Mouse (Mus musculus): ENCODE measurements around the gene Zbtb16. TPM values are rescaled to one million over a fixed set of nuclear protein-coding genes. Genes with fewer than 3 reads are reported as not detected.

Gene Zbtb16
- polyA plus RNA-seq, 1 experiment from 2014 or later = 13.3 TPM

GRCm38 (mm10) chr9:48647648-48648284 lies 188.3 kb downstream of the Zbtb16 start:
- no peak overlapping the region; the same call in 1 of the 2 replicates for H3K4me2 ChIP-seq (ENCODE audit: low read depth, low read length)
- no peaks in the 10 kb centered on the region for H3K9me3 ChIP-seq (ENCODE audit: control insufficient read depth, low read length)
- H3K4me1 ChIP-seq (replicated peaks; ENCODE audit: control insufficient read depth, insufficient read depth, low read length) = peaks cover 16% of the 10 kb centered on the region
- no peaks in the 10 kb centered on the region for H3K36me3 ChIP-seq (ENCODE audit: control insufficient read depth, insufficient read depth, low read length)
- H3K27ac ChIP-seq (ENCODE audit: low read length) = no peak overlapping the region
- no peak overlapping the region for H3K4me3 ChIP-seq (ENCODE audit: low read length)
- no peak for ATAC-seq (ENCODE audit: low read depth)
- WGBS = 46% methylated on average over 10 of the region's 10 CpGs
- no peaks in the 10 kb centered on the region; the same call in 1 of the 2 replicates for H3K27me3 ChIP-seq (ENCODE audit: control insufficient read depth, insufficient read depth, low read depth, low read length)
- peak overlapping the region; percentile 24; the same call in 1 of the 2 replicates for H3K9ac ChIP-seq (ENCODE audit: low read length)

DNA sequence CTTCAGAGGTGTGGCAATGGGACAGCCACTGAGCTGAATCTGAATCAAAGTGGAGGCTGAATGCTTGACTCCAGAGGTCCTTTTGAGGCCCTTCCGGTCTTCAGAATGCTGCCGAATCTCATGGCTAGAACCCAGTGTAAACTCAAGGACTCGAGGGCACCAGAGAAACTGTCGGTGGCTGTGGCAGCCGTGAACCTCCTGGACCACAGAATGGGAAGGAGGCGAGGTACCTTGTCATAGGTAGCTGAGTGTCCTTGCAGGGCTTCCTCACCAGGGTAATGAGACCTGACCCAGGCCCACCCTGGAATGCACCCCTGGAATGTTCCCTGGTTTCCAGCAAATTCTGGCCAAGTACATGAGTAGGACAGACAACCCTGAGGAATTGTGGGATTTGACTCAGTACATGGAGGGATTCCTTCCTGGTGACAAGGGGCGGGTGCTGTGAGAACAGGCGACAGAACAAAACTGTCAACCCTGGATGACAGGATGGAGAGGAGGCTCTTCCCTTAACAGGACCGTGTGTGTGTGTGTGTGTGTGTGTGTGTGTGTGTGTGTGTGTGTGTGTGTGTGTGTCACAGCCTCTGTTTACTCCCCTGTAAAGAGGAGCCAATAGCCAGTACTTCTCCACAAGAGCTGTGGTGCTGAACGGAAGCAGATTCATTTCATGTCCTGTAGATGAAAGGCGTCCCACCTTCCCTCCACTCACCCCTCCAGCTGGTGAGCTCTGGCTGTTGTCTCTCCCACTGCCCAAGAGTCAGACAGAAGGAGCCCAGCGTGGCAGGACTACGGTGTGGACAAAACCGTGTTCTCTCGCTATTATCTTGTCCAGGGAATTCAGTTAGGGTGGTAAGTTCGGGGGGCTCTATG lies 189.0 kb downstream of the Zbtb16 start:
- no peak for ATAC-seq (ENCODE audit: low read depth)
- peak overlapping the region; percentile 24; the same call in 1 of the 2 replicates for H3K9ac ChIP-seq (ENCODE audit: low read length)

DNA sequence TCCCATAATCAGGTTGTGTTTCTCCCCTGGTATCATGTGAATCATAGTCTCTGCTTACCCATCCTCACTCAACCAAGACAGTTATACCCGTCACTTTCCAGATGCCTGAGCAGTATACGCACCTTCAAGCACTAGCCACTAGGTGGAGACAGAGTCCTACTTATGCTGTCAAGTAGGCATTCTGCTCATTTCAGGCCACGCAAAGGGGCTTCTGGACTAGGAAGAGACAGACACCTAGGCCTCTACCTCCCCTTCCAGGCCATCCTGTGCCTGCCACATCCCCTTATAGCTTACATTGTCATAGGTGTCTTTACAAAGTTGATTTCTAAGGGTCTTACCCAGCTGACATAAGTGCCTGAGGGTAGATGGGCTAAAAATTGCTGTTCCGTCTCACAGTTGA lies 189.8 kb downstream of the Zbtb16 start:
- Histone ChIP-seq H3K27ac (ENCODE audit: low read length) (no peak overlapping the region; the same call in 1 of the 2 replicates), H3K9me3 (ENCODE audit: control insufficient read depth, low read length) (no peaks in the 10 kb centered on the region), H3K9ac (ENCODE audit: low read length) (no peak overlapping the region), H3K27me3 (ENCODE audit: control insufficient read depth, insufficient read depth, low read depth, low read length) (no peaks in the 10 kb centered on the region; the same call in 1 of the 2 replicates), H3K36me3 (ENCODE audit: control insufficient read depth, insufficient read depth, low read length) (no peaks in the 10 kb centered on the region), H3K4me1 (replicated peaks; ENCODE audit: control insufficient read depth, insufficient read depth, low read length) (peaks cover 16% of the 10 kb centered on the region), H3K4me3 (ENCODE audit: low read length) (no peak overlapping the region), H3K4me2 (ENCODE audit: low read depth, low read length) (no peak overlapping the region)
- 23% methylated on average over 4 of the region's 4 CpGs for WGBS
- ATAC-seq (ENCODE audit: low read depth) = peak; percentile 24; the same call in 1 of the 2 replicates

More for the DNA sequence above, 189.0 kb downstream of the Zbtb16 start:
- no peaks in the 10 kb centered on the region for H3K36me3 ChIP-seq (ENCODE audit: control insufficient read depth, insufficient read depth, low read length)
- WGBS = 58% methylated on average over 16 of the region's 16 CpGs
- H3K27ac ChIP-seq (ENCODE audit: low read length) = no peak overlapping the region; the same call in 1 of the 2 replicates
- no peak overlapping the region for H3K4me2 ChIP-seq (ENCODE audit: low read depth, low read length)
- H3K4me3 ChIP-seq (ENCODE audit: low read length) = no peak overlapping the region
- no peaks in the 10 kb centered on the region; the same call in 1 of the 2 replicates for H3K27me3 ChIP-seq (ENCODE audit: control insufficient read depth, insufficient read depth, low read depth, low read length)
- peaks cover 16% of the 10 kb centered on the region for H3K4me1 ChIP-seq (replicated peaks; ENCODE audit: control insufficient read depth, insufficient read depth, low read length)
- H3K9me3 ChIP-seq (ENCODE audit: control insufficient read depth, low read length) = no peaks in the 10 kb centered on the region

DNA sequence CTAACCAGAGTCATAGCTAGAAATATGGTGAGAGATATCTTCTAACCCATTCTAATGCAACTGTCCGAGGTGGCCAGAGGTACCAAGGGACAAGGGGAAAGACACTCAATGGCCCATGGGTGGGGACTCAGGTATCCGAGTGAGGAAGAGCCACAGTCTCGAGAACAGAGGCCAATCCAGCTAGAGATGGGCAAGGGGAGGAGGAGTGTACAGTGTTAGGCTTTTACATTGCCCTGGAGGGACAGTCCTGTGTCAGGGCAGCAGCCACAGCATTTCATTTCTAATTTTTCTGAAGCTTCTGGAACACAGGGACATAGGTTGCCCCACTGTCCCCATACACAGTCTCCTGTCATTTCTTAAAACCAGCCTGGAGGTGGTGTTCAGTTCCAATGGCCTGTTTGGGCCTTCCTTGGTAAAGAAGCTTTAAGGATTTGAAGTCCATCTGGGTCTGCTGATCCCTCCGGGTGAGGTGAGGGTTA lies 190.3 kb downstream of the Zbtb16 start:
- ATAC-seq (ENCODE audit: low read depth) = no peak
- H3K4me2 ChIP-seq (ENCODE audit: low read depth, low read length) = no peak overlapping the region
- WGBS = 54% methylated on average over 4 of the region's 4 CpGs
- no peaks in the 10 kb centered on the region for H3K36me3 ChIP-seq (ENCODE audit: control insufficient read depth, insufficient read depth, low read length)
- H3K4me1 ChIP-seq (replicated peaks; ENCODE audit: control insufficient read depth, insufficient read depth, low read length) = peaks cover 16% of the 10 kb centered on the region
- no peak overlapping the region for H3K27ac ChIP-seq (ENCODE audit: low read length)
- no peak overlapping the region for H3K9ac ChIP-seq (ENCODE audit: low read length)
- no peak overlapping the region for H3K4me3 ChIP-seq (ENCODE audit: low read length)
- H3K27me3 ChIP-seq (ENCODE audit: control insufficient read depth, insufficient read depth, low read depth, low read length) = no peaks in the 10 kb centered on the region
- H3K9me3 ChIP-seq (ENCODE audit: control insufficient read depth, low read length) = no peaks in the 10 kb centered on the region

- no peak overlapping the region for H3K4me2 ChIP-seq (ENCODE audit: low read depth, low read length)
- H3K4me1 ChIP-seq (replicated peaks; ENCODE audit: control insufficient read depth, insufficient read depth, low read length) = peaks cover 16% of the 10 kb centered on the region
- H3K4me3 ChIP-seq (ENCODE audit: low read length) = no peak overlapping the region
- no peaks in the 10 kb centered on the region for H3K9me3 ChIP-seq (ENCODE audit: control insufficient read depth, low read length)
- no peak overlapping the region for H3K27ac ChIP-seq (ENCODE audit: low read length)
- no peaks in the 10 kb centered on the region for H3K36me3 ChIP-seq (ENCODE audit: control insufficient read depth, insufficient read depth, low read length)
- H3K9ac ChIP-seq (ENCODE audit: low read length) = no peak overlapping the region
- WGBS = 47% methylated on average over 13 of the region's 13 CpGs
- no peaks in the 10 kb centered on the region for H3K27me3 ChIP-seq (ENCODE audit: control insufficient read depth, insufficient read depth, low read depth, low read length)
- ATAC-seq (ENCODE audit: low read depth) = no peak
These were observed 190.9 kb downstream of the Zbtb16 start for GRCm38 (mm10) chr9:48644926-48645647.

- no peak for ATAC-seq (ENCODE audit: low read depth)
- 73% methylated on average over 3 of the region's 3 CpGs for WGBS
- H3K4me2 ChIP-seq (ENCODE audit: low read depth, low read length) = no peak overlapping the region
- no peaks in the 10 kb centered on the region for H3K9me3 ChIP-seq (ENCODE audit: control insufficient read depth, low read length)
- H3K4me1 ChIP-seq (replicated peaks; ENCODE audit: control insufficient read depth, insufficient read depth, low read length) = peaks cover 12% of the 10 kb centered on the region
- H3K9ac ChIP-seq (ENCODE audit: low read length) = no peak overlapping the region
- H3K27ac ChIP-seq (ENCODE audit: low read length) = no peak overlapping the region
- H3K4me3 ChIP-seq (ENCODE audit: low read length) = no peak overlapping the region
- no peaks in the 10 kb centered on the region for H3K36me3 ChIP-seq (ENCODE audit: control insufficient read depth, insufficient read depth, low read length)
- H3K27me3 ChIP-seq (ENCODE audit: control insufficient read depth, insufficient read depth, low read depth, low read length) = no peaks in the 10 kb centered on the region
These were observed 191.6 kb downstream of the Zbtb16 start for GRCm38 (mm10) chr9:48644376-48644775.

GRCm38 (mm10) chr9:48641636-48642035 lies 194.4 kb downstream of the Zbtb16 start:
- H3K4me2 ChIP-seq (ENCODE audit: low read depth, low read length) = no peak overlapping the region
- H3K4me1 ChIP-seq (replicated peaks; ENCODE audit: control insufficient read depth, insufficient read depth, low read length) = no peaks in the 10 kb centered on the region
- H3K4me3 ChIP-seq (ENCODE audit: low read length) = no peak overlapping the region
- H3K27ac ChIP-seq (ENCODE audit: low read length) = no peak overlapping the region
- peaks cover 5% of the 10 kb centered on the region; the same call in 1 of the 2 replicates for H3K27me3 ChIP-seq (ENCODE audit: control insufficient read depth, insufficient read depth, low read depth, low read length)
- 92% methylated on average over 8 of the region's 8 CpGs for WGBS
- ATAC-seq (ENCODE audit: low read depth) = no peak
- H3K36me3 ChIP-seq (ENCODE audit: control insufficient read depth, insufficient read depth, low read length) = no peaks in the 10 kb centered on the region
- no peaks in the 10 kb centered on the region for H3K9me3 ChIP-seq (ENCODE audit: control insufficient read depth, low read length)
- no peak overlapping the region for H3K9ac ChIP-seq (ENCODE audit: low read length)

- Histone ChIP-seq H3K4me2 (ENCODE audit: low read depth, low read length) (no peak overlapping the region), H3K4me3 (ENCODE audit: low read length) (no peak overlapping the region), H3K4me1 (replicated peaks; ENCODE audit: control insufficient read depth, insufficient read depth, low read length) (no peaks in the 10 kb centered on the region), H3K27ac (ENCODE audit: low read length) (no peak overlapping the region), H3K9me3 (ENCODE audit: control insufficient read depth, low read length) (no peaks in the 10 kb centered on the region), H3K27me3 (ENCODE audit: control insufficient read depth, insufficient read depth, low read depth, low read length) (peaks cover 8% of the 10 kb centered on the region; the same call in 1 of the 2 replicates), H3K9ac (ENCODE audit: low read length) (no peak overlapping the region), H3K36me3 (ENCODE audit: control insufficient read depth, insufficient read depth, low read length) (no peaks in the 10 kb centered on the region)
- WGBS = 63% methylated on average over 8 of the region's 8 CpGs
- ATAC-seq (ENCODE audit: low read depth) = no peak
These were observed 195.1 kb downstream of the Zbtb16 start for GRCm38 (mm10) chr9:48640881-48641280.
